Mouse (Mus musculus) embryonic facial prominence, embryonic 14.5 days (tissue): ENCODE measurements around the gene Mpv17l2. TPM values are rescaled to one million over a fixed set of nuclear protein-coding genes. Genes with fewer than 3 reads are reported as not detected.

Experiments
- ATAC-seq: fragments of 200-750 bp; cut with Nextera tagmentation; 2 replicates; pipeline ENCODE4 v1.8.0; 2017; ENCODE audit warnings: low read depth, moderate number of reproducible peaks, moderate TSS enrichment
- DNase-seq: peaks from one replicate; pipeline ENCODE4 v3.0.0-alpha.2; 2015; ENCODE audit warnings: low spot score
- H3K27ac ChIP-seq: fragments of 300-500 bp; sonication (generic); replicated peaks from 2 replicates; pipeline ENCODE4 v1.5.1; 2014; ENCODE audit warnings: low read depth, mild to moderate bottlenecking, low read length, moderate library complexity
- H3K27me3 ChIP-seq: fragments of 300-500 bp; sonication (generic); replicated peaks from 2 replicates; pipeline ENCODE4 v1.6.1; 2014; ENCODE audit warnings: low read length; ENCODE audit not compliant: control insufficient read depth, insufficient read depth
- H3K36me3 ChIP-seq: fragments of 300-500 bp; sonication (generic); 2 replicates; pipeline ENCODE4 v1.6.1; 2014; ENCODE audit warnings: low read length, mixed read lengths; ENCODE audit not compliant: control insufficient read depth, insufficient read depth
- H3K4me1 ChIP-seq: fragments of 300-500 bp; sonication (generic); 2 replicates; pipeline ENCODE4 v1.6.1; 2014; ENCODE audit warnings: antibody characterized with exemption, low read length; ENCODE audit not compliant: control insufficient read depth, insufficient read depth
- H3K4me2 ChIP-seq: fragments of 300-500 bp; sonication (generic); 2 replicates; pipeline ENCODE4 v1.6.1; 2014; ENCODE audit warnings: low read depth, mild to moderate bottlenecking, low read length, moderate library complexity, mixed read lengths
- H3K4me3 ChIP-seq: fragments of 300-500 bp; sonication (generic); 2 replicates; pipeline ENCODE4 v1.5.1; 2014; ENCODE audit warnings: low read depth, mild to moderate bottlenecking, low read length
- H3K9ac ChIP-seq: fragments of 300-500 bp; sonication (generic); 2 replicates; pipeline ENCODE4 v1.6.1; 2014; ENCODE audit warnings: low read depth, mild to moderate bottlenecking, low read length, moderate library complexity, mixed read lengths
- H3K9me3 ChIP-seq: fragments of 300-500 bp; sonication (generic); 2 replicates; pipeline ENCODE4 v1.6.1; 2016; ENCODE audit warnings: low read length; ENCODE audit not compliant: control insufficient read depth
- WGBS: fragments of 180-500 bp; shearing (Covaris S2); extraction: QIAGEN DNeasy Blood & Tissue Kit; methylation state at CpG from one replicate; pipeline ENCODE4 v1.1.7; 2014; 5-methylcytosine and 5-hydroxymethylcytosine counted together
- polyA plus RNA-seq: library from polyadenylated mRNA; unstranded; fragments of >200 nt; fragmentation: Nextera tagmentation; extraction: Ambion mirVana; gene quantifications from 2 replicates; pipeline ENCODE4 v1.2.1, GENCODE M21; 2014

Mpv17l2 gene
- polyA plus RNA-seq, 1 experiment from 2014 or later: 34.2 TPM

- peaks cover 30% of the 10 kb centered on the region for H3K4me1 ChIP-seq
- 78% methylated on average over 2 of the region's 2 CpGs for WGBS
- H3K27me3 ChIP-seq: peaks cover 17% of the 10 kb centered on the region
- no peak overlapping the region for H3K27ac ChIP-seq
- DNase-seq (no peak), ATAC-seq (no peak)
- no peaks in the 10 kb centered on the region for H3K36me3 ChIP-seq
- no peak overlapping the region for H3K4me2 ChIP-seq
- H3K4me3 ChIP-seq: no peak overlapping the region
- no peak overlapping the region for H3K9ac ChIP-seq
- no peaks in the 10 kb centered on the region for H3K9me3 ChIP-seq
Measured at GRCm38 (mm10) chr8:70794215-70794614, 33.5 kb upstream of the Mpv17l2 start.

DNA sequence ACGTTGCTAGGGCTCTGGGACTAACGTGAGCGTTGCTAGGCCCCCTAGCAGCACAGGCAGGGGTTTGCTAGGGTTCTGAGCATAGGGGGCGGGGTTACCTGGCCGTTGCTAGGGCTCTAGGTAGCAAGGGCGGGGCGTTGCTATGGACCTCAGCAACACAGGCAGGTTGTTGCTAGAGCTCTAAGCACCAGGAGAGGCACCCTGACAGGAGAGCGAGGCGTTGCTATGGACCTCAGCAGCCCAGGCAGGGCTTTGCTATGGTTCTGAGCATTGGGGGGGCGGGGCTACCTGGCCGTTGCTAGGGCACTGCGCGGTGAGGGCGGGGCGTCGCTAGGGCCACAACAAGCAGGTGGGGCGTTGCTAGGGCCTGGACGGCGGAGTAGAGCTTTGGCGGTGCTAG is 32.0 kb upstream of the Mpv17l2 start:
- Histone ChIP-seq H3K4me1 (peaks cover 23% of the 10 kb centered on the region), H3K9me3 (no peaks in the 10 kb centered on the region), H3K4me2 (peak overlapping the region; percentile 79), H3K27ac (peak overlapping the region; percentile 86), H3K9ac (peak overlapping the region; percentile 90), H3K4me3 (peak overlapping the region; percentile 80), H3K27me3 (peaks cover 1% of the 10 kb centered on the region; the same call in 1 of the 2 replicates), H3K36me3 (peaks cover 14% of the 10 kb centered on the region; the same call in 1 of the 2 replicates)
- DNase-seq (peak; percentile 93), ATAC-seq (peak; percentile 59)
- WGBS: 0% methylated on average over 17 of the region's 20 CpGs

DNA sequence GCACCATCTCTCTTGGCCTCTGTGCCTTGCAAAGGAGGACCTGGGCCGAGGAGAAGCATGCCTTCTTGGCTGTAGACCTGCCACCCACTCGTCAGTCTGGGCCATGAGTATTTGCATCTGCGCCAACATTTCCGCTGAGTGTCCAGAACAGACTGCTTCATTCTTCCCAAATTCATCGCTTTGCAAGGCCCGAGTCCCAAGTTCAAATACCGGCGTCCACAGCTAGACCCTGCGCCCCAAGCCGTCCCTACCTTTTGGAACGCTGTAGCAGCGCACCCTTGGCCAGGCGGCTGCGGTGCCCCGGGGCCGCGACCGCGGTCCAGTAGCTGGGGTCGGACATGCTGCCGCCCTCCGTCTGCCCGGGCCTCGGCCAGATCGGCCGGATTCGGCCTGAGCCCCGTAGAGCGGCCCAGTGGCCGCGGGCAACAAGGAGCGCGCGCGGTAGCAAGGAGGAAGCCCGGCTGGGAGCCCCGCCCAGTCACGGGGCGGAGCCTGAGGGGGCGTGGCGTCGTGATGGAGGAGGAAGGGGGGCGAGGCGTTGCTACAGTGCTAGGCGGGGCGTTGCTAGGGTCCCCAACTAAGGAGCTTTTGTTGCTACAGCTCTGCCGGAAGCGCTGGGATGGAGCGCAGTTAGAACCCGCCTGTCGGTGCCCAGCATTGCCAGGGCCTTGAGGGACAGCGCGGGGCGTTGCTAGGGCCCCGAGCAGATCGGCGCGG is 31.4 kb upstream of the Mpv17l2 start:
- WGBS: 5% methylated on average over 47 of the region's 58 CpGs
- peaks cover 20% of the 10 kb centered on the region for H3K36me3 ChIP-seq
- H3K27ac ChIP-seq: peak overlapping the region; percentile 86
- peak overlapping the region; percentile 79 for H3K4me2 ChIP-seq
- H3K9ac ChIP-seq: peak overlapping the region; percentile 90
- H3K27me3 ChIP-seq: no peaks in the 10 kb centered on the region
- peak; percentile 87 for ATAC-seq
- DNase-seq: peak; percentile 98
- no peaks in the 10 kb centered on the region for H3K9me3 ChIP-seq
- peak overlapping the region; percentile 80 for H3K4me3 ChIP-seq
- H3K4me1 ChIP-seq: peaks cover 23% of the 10 kb centered on the region

- ATAC-seq (no peak), DNase-seq (no peak)
- Histone ChIP-seq H3K9me3 (no peaks in the 10 kb centered on the region), H3K4me3 (peak overlapping the region; percentile 80), H3K27ac (no peak overlapping the region), H3K4me1 (peaks cover 23% of the 10 kb centered on the region), H3K36me3 (peaks cover 28% of the 10 kb centered on the region), H3K9ac (peak overlapping the region; percentile 90), H3K27me3 (no peaks in the 10 kb centered on the region), H3K4me2 (peak overlapping the region; percentile 79)
- 69% methylated on average over 7 of the region's 7 CpGs for WGBS
Measured at GRCm38 (mm10) chr8:70791294-70791701, 30.6 kb upstream of the Mpv17l2 start.

GRCm38 (mm10) chr8:70790846-70791245 is 30.1 kb upstream of the Mpv17l2 start:
- Histone ChIP-seq H3K4me3 (peak overlapping the region; percentile 80), H3K9me3 (no peaks in the 10 kb centered on the region), H3K4me1 (peaks cover 23% of the 10 kb centered on the region), H3K27ac (no peak overlapping the region; the same call in 1 of the 2 replicates), H3K4me2 (peak overlapping the region; percentile 79), H3K27me3 (no peaks in the 10 kb centered on the region), H3K9ac (peak overlapping the region; percentile 90), H3K36me3 (peaks cover 32% of the 10 kb centered on the region)
- DNase-seq: no peak
- 68% methylated on average over 8 of the region's 8 CpGs for WGBS
- no peak for ATAC-seq

- Histone ChIP-seq H3K4me3 (no peak overlapping the region), H3K4me1 (peaks cover 23% of the 10 kb centered on the region), H3K9me3 (no peaks in the 10 kb centered on the region), H3K27me3 (no peaks in the 10 kb centered on the region), H3K36me3 (peaks cover 49% of the 10 kb centered on the region), H3K27ac (no peak overlapping the region), H3K4me2 (no peak overlapping the region), H3K9ac (no peak overlapping the region)
- ATAC-seq: no peak
- DNase-seq: no peak
- WGBS: 70% methylated on average over 10 of the region's 10 CpGs
Measured at GRCm38 (mm10) chr8:70789046-70789445, 28.3 kb upstream of the Mpv17l2 start.

DNA sequence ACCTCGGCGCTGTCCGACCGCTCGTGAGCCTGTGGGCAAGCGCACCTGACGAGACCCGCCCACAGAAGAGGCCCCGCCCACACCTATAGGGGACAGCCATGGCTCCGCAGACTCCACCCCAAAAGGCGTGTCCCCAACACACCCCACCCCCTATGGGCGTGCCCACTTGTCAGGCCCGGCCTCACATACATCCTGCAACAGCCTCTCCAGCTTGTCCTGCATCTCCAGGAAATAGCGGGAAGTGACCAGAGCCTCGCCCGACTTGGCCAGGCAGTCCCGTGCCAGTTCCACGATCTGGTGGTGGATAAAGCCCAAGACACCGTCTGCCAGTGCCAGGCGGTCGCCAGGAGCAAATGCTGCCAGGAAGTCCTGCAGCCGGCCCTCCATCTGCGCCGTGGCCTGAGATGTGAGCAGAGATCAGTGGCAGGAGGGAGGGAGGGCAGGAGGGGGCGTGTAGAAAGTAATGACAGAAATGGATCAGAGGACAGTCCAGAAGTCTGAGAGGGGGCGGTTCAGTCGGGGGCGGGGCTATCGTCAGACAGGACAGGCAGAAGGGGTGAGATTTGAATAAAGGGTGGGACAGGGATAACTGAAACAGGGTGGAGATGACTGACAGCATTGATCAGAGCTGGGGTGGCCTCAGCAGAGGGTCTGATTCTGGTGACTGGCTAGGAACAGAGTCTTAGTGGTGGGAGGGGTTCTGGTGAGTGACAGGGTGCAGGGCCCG is 27.4 kb upstream of the Mpv17l2 start:
- H3K36me3 ChIP-seq: peaks cover 59% of the 10 kb centered on the region
- DNase-seq: peak; percentile 65
- ATAC-seq: no peak
- no peak overlapping the region for H3K4me2 ChIP-seq
- H3K27me3 ChIP-seq: no peaks in the 10 kb centered on the region
- 31% methylated on average over 25 of the region's 30 CpGs for WGBS
- H3K4me3 ChIP-seq: no peak overlapping the region
- H3K9me3 ChIP-seq: no peaks in the 10 kb centered on the region
- no peak overlapping the region for H3K27ac ChIP-seq
- no peak overlapping the region for H3K9ac ChIP-seq
- peaks cover 22% of the 10 kb centered on the region for H3K4me1 ChIP-seq

- Histone ChIP-seq H3K4me3 (no peak overlapping the region), H3K4me1 (peaks cover 16% of the 10 kb centered on the region), H3K9me3 (no peaks in the 10 kb centered on the region), H3K4me2 (no peak overlapping the region), H3K27me3 (no peaks in the 10 kb centered on the region), H3K9ac (no peak overlapping the region), H3K36me3 (peaks cover 64% of the 10 kb centered on the region), H3K27ac (no peak overlapping the region)
- ATAC-seq (no peak), DNase-seq (no peak)
- WGBS: 89% methylated on average over 3 of the region's 3 CpGs
Measured at GRCm38 (mm10) chr8:70787051-70787445, 26.3 kb upstream of the Mpv17l2 start.
